Mouse (Mus musculus): ENCODE results near the gene Nmb. TPM values are rescaled to one million over a fixed set of nuclear protein-coding genes. Genes with fewer than 3 reads are reported as not detected.

Gene Nmb
- polyA plus RNA-seq, 1 experiment from 2014 or later = 8.7 TPM

DNA sequence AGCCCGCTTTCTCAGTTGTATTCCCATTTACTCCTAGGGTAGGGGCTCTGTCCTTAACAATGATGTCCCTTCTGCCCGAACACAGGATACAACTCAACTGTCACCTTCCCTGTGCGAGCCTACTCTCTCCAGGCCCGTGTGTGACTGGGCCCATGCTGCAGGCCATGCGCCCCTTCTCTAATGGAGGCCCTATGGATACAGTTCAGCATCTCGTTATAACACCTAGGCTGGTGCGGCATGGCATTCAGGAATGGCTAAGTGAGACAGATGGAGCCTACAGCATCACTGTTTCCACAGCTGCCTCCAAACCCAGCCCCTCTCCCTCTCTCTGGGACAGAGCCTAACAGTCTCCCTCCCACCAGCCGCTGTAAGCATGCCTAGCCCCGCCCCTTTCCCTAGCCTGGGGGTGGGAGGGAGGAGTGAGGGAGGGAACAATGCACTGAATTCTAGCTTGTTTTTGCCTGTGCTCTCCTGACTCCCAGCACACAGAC is 15.8 kb downstream of the Nmb start:
- 34% methylated on average over 9 of the region's 9 CpGs for WGBS
- DNase-seq (ENCODE audit: low spot score) (peak; percentile 68), ATAC-seq (ENCODE audit: low FRiP score) (peak; percentile 84)
- no peaks in the 10 kb centered on the region for H3K9me3 ChIP-seq (ENCODE audit: control insufficient read depth, low read length)
- no peaks in the 10 kb centered on the region; the same call in 1 of the 2 replicates for H3K4me1 ChIP-seq (replicated peaks; ENCODE audit: control insufficient read depth, insufficient read depth, low read length)
- H3K9ac ChIP-seq = 0 out of 2 replicates have a peak overlapping the region, but pooled peaks have one; percentile 9
- H3K27me3 ChIP-seq (ENCODE audit: control insufficient read depth, insufficient read depth, low read length) = no peaks in the 10 kb centered on the region
- no peak overlapping the region for H3K4me2 ChIP-seq (replicated peaks)
- peaks cover 45% of the 10 kb centered on the region for H3K36me3 ChIP-seq (replicated peaks; ENCODE audit: control insufficient read depth, insufficient read depth)
- peak overlapping the region; percentile 62 for H3K27ac ChIP-seq
- H3K4me3 ChIP-seq (replicated peaks; ENCODE audit: low read length) = no peak overlapping the region

DNA sequence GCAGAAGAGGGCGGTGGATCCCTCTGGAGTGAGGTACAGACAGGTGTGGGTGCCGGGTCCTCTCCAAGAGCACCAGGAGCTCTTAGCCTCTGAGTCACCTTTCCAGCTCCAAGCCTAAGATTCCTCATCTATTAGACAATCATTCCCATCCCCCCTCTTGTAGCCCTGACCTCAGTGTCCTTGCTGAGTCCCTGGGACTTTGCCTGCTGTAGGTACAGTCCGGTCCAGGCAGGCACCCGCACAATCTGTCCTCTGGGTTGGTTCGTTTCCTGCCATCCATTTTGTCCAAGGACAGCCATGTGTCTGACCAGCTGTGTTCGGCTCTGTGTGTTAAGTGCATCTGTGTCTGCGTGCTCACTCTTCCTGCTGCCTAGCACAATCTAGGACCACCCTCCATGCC is 16.3 kb downstream of the Nmb start:
- Histone ChIP-seq H3K9ac (0 out of 2 replicates have a peak overlapping the region, but pooled peaks have one; percentile 9), H3K4me2 (replicated peaks) (no peak overlapping the region), H3K27ac (peak overlapping the region; percentile 62), H3K4me1 (replicated peaks; ENCODE audit: control insufficient read depth, insufficient read depth, low read length) (no peaks in the 10 kb centered on the region; the same call in 1 of the 2 replicates), H3K4me3 (replicated peaks; ENCODE audit: low read length) (no peak overlapping the region), H3K9me3 (ENCODE audit: control insufficient read depth, low read length) (no peaks in the 10 kb centered on the region), H3K36me3 (replicated peaks; ENCODE audit: control insufficient read depth, insufficient read depth) (peaks cover 40% of the 10 kb centered on the region), H3K27me3 (ENCODE audit: control insufficient read depth, insufficient read depth, low read length) (no peaks in the 10 kb centered on the region)
- DNase-seq (ENCODE audit: low spot score) = no peak
- peak; percentile 28; the same call in 1 of the 2 replicates for ATAC-seq (ENCODE audit: low FRiP score)
- WGBS = 75% methylated on average over 7 of the region's 7 CpGs

DNA sequence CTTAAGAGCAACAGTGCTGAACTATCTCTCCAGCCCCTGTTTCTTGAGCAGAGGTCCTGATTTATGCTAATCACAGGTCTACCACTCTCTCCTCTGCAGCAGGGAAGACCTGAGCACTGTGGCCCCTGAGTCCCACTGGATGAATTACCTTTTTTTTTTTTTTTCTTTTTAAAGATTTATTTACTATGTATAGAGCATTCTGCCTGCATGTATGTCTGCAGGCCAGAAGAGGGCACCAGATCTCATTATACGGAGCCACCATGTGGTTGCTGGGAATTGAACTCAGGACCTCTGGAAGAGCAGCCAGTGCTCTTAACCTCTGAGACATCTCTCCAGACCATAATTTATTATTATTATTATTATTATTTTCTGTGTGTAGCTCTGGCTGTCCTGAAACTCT is 19.2 kb downstream of the Nmb start:
- no peak for ATAC-seq (ENCODE audit: low FRiP score)
- no peaks in the 10 kb centered on the region; the same call in none of the 2 replicates for H3K4me1 ChIP-seq (replicated peaks; ENCODE audit: control insufficient read depth, insufficient read depth, low read length)
- H3K9me3 ChIP-seq (ENCODE audit: control insufficient read depth, low read length) = no peaks in the 10 kb centered on the region
- H3K27me3 ChIP-seq (ENCODE audit: control insufficient read depth, insufficient read depth, low read length) = no peaks in the 10 kb centered on the region
- peaks cover 11% of the 10 kb centered on the region for H3K36me3 ChIP-seq (replicated peaks; ENCODE audit: control insufficient read depth, insufficient read depth)
- no peak overlapping the region for H3K4me2 ChIP-seq (replicated peaks)
- no peak overlapping the region for H3K27ac ChIP-seq
- H3K4me3 ChIP-seq (replicated peaks; ENCODE audit: low read length) = no peak overlapping the region
- no peak for DNase-seq (ENCODE audit: low spot score)
- H3K9ac ChIP-seq = no peak overlapping the region
- 15% methylated on average over 1 of the region's 1 CpGs for WGBS

DNA sequence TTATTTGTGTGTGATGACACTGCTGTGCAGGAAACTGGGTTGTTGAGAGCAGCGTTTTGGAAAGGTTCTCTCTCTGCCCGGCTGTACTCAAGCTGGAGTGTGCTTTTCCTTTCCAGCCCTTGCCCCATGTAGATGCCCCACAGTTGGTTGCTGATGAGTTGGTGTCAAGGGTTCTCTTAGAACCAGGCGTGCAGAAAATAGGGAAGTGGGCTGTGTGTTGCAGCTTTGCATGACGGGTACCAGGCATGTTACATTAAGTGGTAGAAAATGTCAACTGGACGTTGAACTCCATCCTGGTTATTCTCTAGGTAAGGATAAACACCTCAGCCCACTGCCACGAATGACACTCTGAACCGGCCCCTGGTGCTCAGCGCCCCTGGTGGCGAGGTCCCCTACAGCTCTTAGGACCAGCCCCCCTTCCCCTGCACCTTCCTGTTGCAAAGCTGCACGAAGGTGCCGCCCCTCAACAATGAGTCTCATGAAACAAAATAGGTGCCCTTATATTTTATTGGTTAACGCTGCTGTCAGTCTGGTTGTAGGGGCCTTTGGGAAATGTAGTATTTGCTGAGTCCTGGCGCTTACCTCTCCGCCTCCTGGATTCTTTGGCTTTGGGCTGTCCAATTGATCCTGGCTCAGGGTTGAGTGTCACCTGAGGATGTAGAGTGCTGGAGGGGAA is 21.9 kb downstream of the Nmb start:
- Histone ChIP-seq H3K27me3 (ENCODE audit: control insufficient read depth, insufficient read depth, low read length) (no peaks in the 10 kb centered on the region), H3K9me3 (ENCODE audit: control insufficient read depth, low read length) (no peaks in the 10 kb centered on the region), H3K4me1 (replicated peaks; ENCODE audit: control insufficient read depth, insufficient read depth, low read length) (no peaks in the 10 kb centered on the region; the same call in 1 of the 2 replicates), H3K36me3 (replicated peaks; ENCODE audit: control insufficient read depth, insufficient read depth) (peaks cover 1% of the 10 kb centered on the region; the same call in 1 of the 2 replicates), H3K4me2 (replicated peaks) (peak overlapping the region; percentile 39), H3K4me3 (replicated peaks; ENCODE audit: low read length) (no peak overlapping the region; the same call in 1 of the 2 replicates), H3K27ac (no peak overlapping the region), H3K9ac (0 out of 2 replicates have a peak overlapping the region, but pooled peaks have one; percentile 2)
- WGBS = 26% methylated on average over 14 of the region's 14 CpGs
- ATAC-seq (ENCODE audit: low FRiP score) (peak; percentile 84), DNase-seq (ENCODE audit: low spot score) (peak; percentile 81)

DNA sequence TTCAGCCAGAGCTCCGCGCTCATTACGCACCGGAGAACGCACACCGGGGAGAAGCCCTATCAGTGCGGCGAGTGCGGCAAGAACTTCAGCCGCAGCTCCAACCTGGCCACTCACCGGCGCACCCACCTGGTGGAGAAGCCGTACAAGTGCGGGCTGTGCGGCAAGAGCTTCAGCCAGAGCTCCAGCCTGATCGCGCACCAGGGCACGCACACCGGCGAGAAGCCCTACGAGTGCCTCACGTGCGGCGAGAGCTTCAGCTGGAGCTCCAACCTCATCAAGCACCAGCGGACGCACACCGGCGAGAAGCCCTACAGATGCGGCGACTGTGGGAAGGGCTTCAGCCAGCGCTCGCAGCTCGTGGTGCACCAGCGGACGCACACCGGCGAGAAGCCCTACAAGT is 29.1 kb downstream of the Nmb start:
- DNase-seq (ENCODE audit: low spot score) = no peak
- Histone ChIP-seq H3K27ac (no peak overlapping the region), H3K27me3 (ENCODE audit: control insufficient read depth, insufficient read depth, low read length) (no peaks in the 10 kb centered on the region), H3K4me2 (replicated peaks) (no peak overlapping the region), H3K4me1 (replicated peaks; ENCODE audit: control insufficient read depth, insufficient read depth, low read length) (no peaks in the 10 kb centered on the region), H3K4me3 (replicated peaks; ENCODE audit: low read length) (no peak overlapping the region), H3K9me3 (ENCODE audit: control insufficient read depth, low read length) (no peaks in the 10 kb centered on the region), H3K9ac (no peak overlapping the region), H3K36me3 (replicated peaks; ENCODE audit: control insufficient read depth, insufficient read depth) (peaks cover 69% of the 10 kb centered on the region)
- ATAC-seq (ENCODE audit: low FRiP score) = no peak
- WGBS = 31% methylated on average over 37 of the region's 37 CpGs

DNA sequence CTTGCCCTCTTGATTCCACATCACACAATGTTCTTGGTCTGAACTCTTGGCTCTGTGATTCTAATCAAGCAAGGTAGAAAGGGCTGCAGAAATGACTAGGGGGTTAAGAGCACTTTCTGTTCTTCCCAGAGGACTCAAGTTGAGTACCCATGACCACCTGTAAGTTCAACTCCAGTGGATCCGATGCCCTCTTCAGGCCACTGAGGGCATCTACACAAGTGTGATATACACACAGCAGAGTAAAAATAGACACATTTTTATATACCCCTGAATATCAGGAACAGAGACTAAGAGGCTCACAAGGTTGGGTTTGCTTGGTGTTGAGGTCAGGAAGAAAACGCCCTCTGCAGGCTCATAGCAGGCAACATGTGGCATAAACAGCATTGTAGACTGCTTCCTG is 31.2 kb downstream of the Nmb start:
- Histone ChIP-seq H3K9ac (no peak overlapping the region), H3K27me3 (ENCODE audit: control insufficient read depth, insufficient read depth, low read length) (no peaks in the 10 kb centered on the region), H3K4me2 (replicated peaks) (no peak overlapping the region), H3K27ac (no peak overlapping the region), H3K4me3 (replicated peaks; ENCODE audit: low read length) (no peak overlapping the region), H3K4me1 (replicated peaks; ENCODE audit: control insufficient read depth, insufficient read depth, low read length) (no peaks in the 10 kb centered on the region), H3K36me3 (replicated peaks; ENCODE audit: control insufficient read depth, insufficient read depth) (peaks cover 90% of the 10 kb centered on the region), H3K9me3 (ENCODE audit: control insufficient read depth, low read length) (no peaks in the 10 kb centered on the region)
- DNase-seq (ENCODE audit: low spot score) = no peak
- WGBS = 96% methylated on average over 2 of the region's 2 CpGs
- no peak for ATAC-seq (ENCODE audit: low FRiP score)

DNA sequence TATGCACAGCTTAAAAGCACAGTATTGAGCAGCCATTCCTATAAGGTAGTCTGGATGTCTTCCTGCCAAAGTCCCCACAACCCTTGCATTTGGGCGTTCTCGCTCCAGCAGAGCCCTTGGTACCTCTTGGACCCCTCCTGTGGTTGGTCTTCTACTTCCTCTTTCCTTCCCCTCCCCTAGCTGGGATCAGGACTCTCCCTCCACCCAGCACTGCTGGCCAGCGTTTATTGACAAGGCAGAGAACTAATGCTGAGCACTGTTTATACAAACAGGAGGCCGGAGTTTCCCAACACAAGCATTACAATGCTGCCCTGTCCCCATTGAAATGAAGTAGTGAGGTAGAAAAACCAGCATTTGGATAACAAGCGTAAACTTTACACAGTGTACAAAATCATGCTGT is 31.8 kb downstream of the Nmb start:
- DNase-seq (ENCODE audit: low spot score) (no peak), ATAC-seq (ENCODE audit: low FRiP score) (no peak)
- Histone ChIP-seq H3K27me3 (ENCODE audit: control insufficient read depth, insufficient read depth, low read length) (no peaks in the 10 kb centered on the region), H3K9me3 (ENCODE audit: control insufficient read depth, low read length) (no peaks in the 10 kb centered on the region), H3K9ac (no peak overlapping the region), H3K4me2 (replicated peaks) (no peak overlapping the region), H3K4me3 (replicated peaks; ENCODE audit: low read length) (no peak overlapping the region), H3K36me3 (replicated peaks; ENCODE audit: control insufficient read depth, insufficient read depth) (peaks cover 96% of the 10 kb centered on the region), H3K27ac (no peak overlapping the region), H3K4me1 (replicated peaks; ENCODE audit: control insufficient read depth, insufficient read depth, low read length) (no peaks in the 10 kb centered on the region)
- 73% methylated on average over 5 of the region's 5 CpGs for WGBS

DNA sequence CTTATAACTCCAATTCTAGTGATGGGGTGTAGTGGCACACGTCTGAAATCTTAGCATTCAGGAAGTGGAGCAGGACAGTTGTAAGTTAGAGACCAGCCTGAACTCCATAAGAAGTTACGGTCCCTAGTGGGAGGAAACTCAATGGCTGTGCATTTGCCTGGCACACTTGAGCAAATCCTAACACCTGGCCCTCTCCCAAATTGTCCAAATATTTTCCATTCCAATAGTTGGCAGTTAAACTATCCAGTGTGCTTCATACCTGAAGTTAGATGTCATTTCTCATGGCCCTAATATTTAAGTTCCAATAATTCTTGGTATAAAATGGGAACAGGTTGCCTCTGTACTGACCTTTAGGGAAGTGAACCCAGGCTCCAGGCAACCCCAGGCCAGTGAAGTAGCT is 36.2 kb downstream of the Nmb start:
- 90% methylated on average over 2 of the region's 2 CpGs for WGBS
- peaks cover 89% of the 10 kb centered on the region for H3K36me3 ChIP-seq (replicated peaks; ENCODE audit: control insufficient read depth, insufficient read depth)

DNA sequence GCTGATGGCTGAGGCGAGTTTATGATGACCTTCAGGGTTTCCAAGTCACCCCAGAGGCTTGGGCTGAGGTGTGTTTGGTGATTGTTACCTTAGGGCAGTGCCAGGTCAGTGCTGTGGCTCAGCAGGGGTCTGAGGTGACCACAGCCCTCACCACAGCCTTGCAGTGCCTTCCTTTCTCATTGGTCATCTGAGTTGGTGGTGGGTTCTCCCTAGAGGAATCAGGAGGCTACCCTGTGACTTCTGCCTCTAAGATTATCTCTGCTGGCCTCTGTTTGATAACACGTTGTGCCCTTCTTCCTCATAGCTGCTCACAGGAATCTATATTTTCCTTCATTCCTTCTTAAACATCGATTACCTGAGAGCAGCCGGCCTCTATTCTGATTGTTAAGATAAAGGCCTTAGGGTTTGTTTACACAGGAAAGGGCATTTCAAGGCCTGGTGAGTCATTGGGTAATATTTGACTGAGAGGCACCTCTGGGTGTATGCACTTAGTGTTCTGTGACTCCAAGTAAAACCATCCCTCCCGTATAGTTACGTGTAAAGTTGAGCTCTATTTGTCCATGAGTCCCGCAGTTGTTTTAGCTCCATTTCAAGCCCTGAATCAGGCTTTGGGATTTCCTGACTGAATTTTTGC is 38.2 kb downstream of the Nmb start:
- Histone ChIP-seq H3K9me3 (ENCODE audit: control insufficient read depth, low read length) (no peaks in the 10 kb centered on the region), H3K4me1 (replicated peaks; ENCODE audit: control insufficient read depth, insufficient read depth, low read length) (peaks cover 36% of the 10 kb centered on the region), H3K4me3 (replicated peaks; ENCODE audit: low read length) (no peak overlapping the region), H3K9ac (no peak overlapping the region), H3K27me3 (ENCODE audit: control insufficient read depth, insufficient read depth, low read length) (no peaks in the 10 kb centered on the region), H3K27ac (no peak overlapping the region), H3K4me2 (replicated peaks) (no peak overlapping the region), H3K36me3 (replicated peaks; ENCODE audit: control insufficient read depth, insufficient read depth) (peaks cover 76% of the 10 kb centered on the region)
- DNase-seq (ENCODE audit: low spot score) = no peak
- WGBS = 87% methylated on average over 7 of the region's 7 CpGs
- ATAC-seq (ENCODE audit: low FRiP score) = no peak

More for the DNA sequence above, 36.2 kb downstream of the Nmb start:
- Histone ChIP-seq H3K4me2 (replicated peaks) (no peak overlapping the region), H3K4me1 (replicated peaks; ENCODE audit: control insufficient read depth, insufficient read depth, low read length) (peaks cover 15% of the 10 kb centered on the region; the same call in 1 of the 2 replicates), H3K27me3 (ENCODE audit: control insufficient read depth, insufficient read depth, low read length) (no peaks in the 10 kb centered on the region), H3K9me3 (ENCODE audit: control insufficient read depth, low read length) (no peaks in the 10 kb centered on the region), H3K9ac (no peak overlapping the region), H3K27ac (no peak overlapping the region), H3K4me3 (replicated peaks; ENCODE audit: low read length) (no peak overlapping the region)
- DNase-seq (ENCODE audit: low spot score) = no peak
- no peak for ATAC-seq (ENCODE audit: low FRiP score)

All from hindbrain, embryonic 14.5 days (tissue).